Mouse (Mus musculus) urinary bladder, postnatal 36 days (tissue): Measurements from ENCODE around the gene Gm37240.

Source experiments
- DNase-seq, 2 experiments: peaks; one replicate each; pipeline ENCODE4 v3.0.0; 2022; ENCODE audit warnings: low spot score in 2 of 2, mixed read lengths in 1 of 2

Gm37240 gene

DNA sequence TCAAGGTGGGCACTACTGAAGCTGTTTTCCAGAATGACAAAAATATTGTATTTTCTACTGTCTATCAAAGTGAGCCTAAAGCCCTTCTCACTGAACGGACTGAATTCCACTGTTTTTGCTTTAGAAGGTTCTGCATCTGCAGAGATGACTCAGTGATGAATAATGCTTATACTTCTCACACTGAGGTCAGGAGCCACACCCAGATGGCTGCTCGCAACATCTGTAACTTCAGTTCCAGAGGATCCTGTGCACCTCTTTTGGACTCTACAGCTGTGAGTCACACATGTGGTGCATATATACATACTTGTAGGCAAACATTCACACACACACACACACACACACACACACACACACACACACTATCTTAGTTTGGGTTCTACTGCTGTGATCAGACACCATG lies 602.8 kb downstream of the Gm37240 start:
- no peak for DNase-seq

DNA sequence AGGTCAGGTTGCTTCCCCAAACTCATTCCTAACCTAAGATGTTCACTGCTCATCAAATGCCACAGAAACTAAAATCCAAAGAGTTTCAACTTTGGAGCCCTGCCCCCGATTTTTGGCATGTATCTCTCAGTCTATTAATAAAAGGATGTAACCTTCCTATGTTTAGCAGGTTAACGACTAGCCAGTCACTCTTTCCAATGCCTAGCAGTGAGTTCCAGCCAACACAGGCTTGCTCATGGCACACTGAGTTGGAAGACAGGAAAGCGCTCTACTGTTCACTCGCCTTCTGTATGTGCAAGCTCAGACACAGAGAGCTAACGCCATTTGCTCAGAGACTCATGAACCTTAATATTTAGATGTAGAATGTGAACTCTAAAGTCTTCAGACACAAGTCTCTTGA lies 604.5 kb downstream of the Gm37240 start:
- DNase-seq: no peak

DNA sequence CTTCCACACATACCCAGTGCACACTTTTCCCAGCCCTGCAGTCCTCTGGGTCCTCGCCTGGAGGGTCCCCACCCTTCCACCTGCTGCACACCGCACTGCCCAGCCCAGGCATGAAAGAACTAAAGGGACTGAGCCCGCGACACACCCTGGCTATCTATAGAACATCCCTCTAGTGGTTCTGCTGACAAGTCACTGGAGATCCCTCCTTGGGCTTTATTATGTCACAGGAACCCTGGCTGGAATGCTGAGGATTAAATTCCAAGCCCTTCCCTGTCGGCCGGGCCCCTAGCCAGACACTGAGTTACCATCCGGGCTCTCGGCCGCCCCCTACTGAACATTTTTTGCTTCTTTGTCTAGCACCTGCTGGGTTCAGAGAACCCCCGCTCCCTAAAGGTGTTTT lies 612.2 kb downstream of the Gm37240 start:
- DNase-seq: peak in 1 of 2 experiments; percentile 22

GRCm38 (mm10) chr3:85271491-85271890 lies 615.8 kb downstream of the Gm37240 start:
- DNase-seq: no peak

- DNase-seq: no peak
Measured at GRCm38 (mm10) chr3:85264963-85265362, 622.4 kb downstream of the Gm37240 start.

DNA sequence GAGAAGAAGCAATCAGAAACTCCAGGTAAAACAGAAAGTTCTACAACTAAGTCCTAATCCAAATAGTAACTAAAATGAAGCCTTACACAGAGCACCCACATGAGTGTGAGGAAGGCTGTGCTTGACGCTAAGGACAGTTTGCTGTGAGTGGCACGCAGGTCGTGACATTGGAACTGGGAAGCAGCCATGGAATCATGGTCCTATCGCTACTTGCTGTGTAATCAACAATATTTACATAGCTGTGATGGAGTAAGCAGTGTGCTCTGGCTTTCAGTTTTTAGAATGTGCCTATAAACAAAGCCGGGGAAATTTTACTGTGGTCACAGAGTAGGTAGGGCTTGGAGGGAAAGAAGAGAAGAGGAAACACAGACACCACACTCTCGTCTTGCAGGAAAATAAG lies 622.8 kb downstream of the Gm37240 start:
- no peak for DNase-seq

DNA sequence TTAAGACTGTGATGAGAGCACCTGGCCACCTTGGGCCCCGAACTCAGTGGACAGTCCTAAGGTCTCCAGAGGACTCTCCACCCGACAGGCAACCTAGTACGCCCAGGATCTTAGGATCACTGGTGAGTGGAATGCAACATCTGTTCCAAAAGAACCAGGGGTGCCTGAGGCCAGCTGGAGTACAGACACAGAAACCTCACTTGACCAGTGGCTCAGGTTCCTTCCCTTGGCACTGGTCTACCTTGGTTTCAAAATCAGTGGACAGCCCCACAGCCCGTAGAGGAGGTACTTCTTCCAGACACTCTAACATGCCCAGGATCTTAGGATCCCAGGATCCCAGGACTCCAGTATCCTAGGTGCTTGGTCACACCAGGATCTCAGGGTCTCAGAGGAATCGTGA lies 632.8 kb downstream of the Gm37240 start:
- no peak for DNase-seq

DNA sequence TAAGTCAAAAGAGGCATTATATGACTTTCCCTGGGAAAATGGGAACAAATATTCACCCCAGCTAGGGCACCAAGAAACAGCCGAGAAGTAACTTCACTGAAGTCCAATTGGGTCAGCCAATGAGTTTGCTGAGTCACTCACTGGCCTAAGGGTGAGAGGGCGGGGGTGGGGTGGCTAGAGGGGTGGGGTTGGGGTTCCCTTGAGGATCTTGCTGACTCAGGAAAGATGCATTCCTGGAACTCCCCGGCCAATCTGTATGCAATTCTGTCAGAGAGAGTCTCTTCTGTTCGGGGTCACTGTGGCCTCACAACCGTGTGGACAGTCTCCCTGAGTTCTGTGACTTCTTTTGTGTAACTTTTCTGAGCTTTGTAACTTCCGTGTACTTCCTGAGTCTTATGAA lies 635.7 kb downstream of the Gm37240 start:
- DNase-seq: no peak

GRCm38 (mm10) chr3:85246131-85246530 lies 641.2 kb downstream of the Gm37240 start:
- DNase-seq: no peak

GRCm38 (mm10) chr3:85236546-85236945 lies 650.8 kb downstream of the Gm37240 start:
- DNase-seq: no peak

DNA sequence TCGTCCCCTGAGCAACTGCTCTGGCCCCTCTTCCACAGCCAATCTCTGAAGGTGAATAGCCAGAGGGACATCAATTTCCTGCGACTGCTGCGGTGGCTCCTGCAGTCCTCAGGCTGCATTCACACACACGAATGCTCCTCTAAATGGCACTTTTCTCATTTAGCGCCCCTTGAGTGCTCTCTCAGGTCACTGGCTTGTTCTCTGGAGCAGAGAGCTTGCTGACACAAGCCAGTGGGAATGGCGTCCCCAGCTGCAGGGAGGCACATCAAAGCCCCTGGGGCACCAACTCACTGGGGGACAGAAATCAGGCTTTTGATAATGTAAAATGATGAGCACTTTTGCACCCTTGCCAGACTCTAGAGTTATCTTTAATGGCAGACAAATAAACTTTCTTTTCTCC lies 654.5 kb downstream of the Gm37240 start:
- DNase-seq: no peak

DNA sequence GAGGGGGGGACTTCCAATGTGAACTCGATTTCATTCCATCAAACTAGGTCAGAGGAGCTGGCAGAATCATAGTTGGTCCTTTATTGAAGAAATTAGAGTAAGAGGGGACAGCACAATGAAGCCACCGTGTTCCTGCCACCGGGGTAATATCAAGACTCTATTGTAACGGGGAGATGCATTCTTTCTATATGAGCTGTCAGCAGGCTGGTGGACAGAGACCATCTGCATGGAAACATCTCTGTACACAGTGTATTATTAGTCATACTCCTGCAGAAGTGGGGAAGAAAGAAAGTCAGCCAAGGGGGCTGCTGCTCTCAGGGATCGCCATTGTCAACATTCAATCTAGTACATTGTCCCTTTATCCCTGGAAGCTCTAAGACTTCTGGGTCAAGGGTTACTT lies 665.3 kb downstream of the Gm37240 start:
- DNase-seq: no peak

DNA sequence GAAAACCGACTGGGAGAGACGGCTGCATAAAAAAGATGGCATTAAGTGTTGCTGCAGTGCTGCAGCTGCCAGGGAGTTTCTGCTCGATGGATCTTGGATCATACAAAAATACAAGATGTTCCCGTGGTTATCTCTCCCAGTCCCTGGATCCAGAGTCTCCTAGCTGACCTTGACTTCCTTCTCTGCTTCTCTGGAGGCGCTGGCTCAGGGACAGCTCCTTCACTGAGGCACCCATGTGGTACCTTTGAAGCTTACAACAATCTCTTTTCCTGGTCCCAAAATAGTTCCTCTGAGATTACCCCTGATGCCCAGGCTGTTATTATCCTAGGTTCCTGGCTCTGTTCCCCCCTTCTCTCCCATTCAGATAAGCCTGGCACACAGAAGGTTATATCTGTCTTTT lies 672.4 kb downstream of the Gm37240 start:
- DNase-seq: no peak

DNA sequence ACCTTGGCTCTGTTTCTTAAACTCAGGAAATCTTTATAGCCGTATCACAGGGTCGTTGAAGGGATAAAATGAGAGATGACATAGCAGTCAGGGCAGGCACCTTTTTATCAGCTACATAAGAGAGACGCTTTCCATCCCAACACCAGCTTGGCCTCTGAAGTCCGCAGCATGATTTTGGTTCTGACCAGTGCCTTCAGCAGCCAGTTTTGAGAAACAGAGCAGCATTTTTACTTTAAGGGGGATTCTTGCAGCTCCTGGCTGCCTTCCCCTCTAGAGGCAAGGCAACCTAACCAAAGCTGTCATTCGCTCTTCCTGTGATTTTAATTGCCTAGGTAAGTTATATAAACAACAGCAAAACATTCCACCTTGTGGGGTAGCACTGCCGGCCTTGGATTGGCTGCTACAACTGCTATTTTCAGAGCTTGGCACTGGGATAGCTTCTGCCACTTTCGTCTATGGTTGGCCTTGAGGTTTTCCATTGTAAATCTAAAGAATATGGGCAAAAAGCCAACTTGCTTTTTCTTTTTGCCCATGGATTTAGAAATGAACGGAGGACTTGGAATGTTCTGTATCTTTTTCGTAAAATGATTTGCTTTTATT lies 674.5 kb downstream of the Gm37240 start:
- no peak for DNase-seq

- no peak for DNase-seq
Measured at GRCm38 (mm10) chr3:85209887-85210844, 677.2 kb downstream of the Gm37240 start.

GRCm38 (mm10) chr3:85206475-85206874 lies 680.8 kb downstream of the Gm37240 start:
- no peak for DNase-seq

DNA sequence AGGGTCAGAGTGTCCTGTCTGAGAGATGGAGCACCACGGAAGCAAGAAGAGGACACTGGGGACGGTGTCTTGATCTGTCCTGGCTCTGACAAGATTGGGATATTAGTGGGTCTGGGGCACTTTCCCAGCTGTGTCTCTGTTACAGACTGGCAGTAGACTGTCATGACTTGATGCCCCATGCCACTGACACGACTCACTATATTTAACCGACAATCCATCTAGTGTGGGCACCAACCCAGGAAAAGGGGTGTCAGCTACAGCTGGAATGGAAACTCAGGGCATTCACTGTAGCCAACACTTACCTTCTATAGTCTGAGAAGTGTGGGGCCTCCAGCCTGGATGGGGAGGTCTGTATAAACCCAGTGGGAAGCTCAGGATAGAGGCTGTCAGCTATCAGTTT lies 681.4 kb downstream of the Gm37240 start:
- DNase-seq: no peak

DNA sequence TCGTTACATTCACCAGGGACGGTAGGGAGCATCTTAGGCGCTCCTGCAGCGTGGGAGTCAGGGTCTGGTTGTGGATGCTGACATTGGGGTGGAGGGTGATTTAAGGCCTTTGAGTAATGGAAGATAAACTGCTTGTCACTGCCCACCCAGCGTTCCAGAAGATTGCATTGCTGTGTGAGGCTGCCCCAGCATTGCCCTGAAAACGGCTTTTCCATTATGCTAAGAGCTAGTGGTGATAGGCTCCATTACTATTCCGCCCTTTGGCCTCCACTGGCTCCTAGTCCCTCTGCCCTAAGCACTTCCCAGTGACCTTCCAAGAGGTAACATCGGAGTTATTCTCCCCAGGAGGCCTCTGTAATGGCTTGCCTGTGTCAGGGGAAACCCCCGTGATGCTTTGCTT lies 683.7 kb downstream of the Gm37240 start:
- DNase-seq: no peak

- no peak for DNase-seq
Measured at GRCm38 (mm10) chr3:85202726-85203125, 684.6 kb downstream of the Gm37240 start.

- no peak for DNase-seq
Measured at GRCm38 (mm10) chr3:85201785-85202184, 685.5 kb downstream of the Gm37240 start.

- no peak for DNase-seq
Measured at GRCm38 (mm10) chr3:85198496-85198895, 688.8 kb downstream of the Gm37240 start.

- no peak for DNase-seq
Measured at GRCm38 (mm10) chr3:85197148-85197547, 690.2 kb downstream of the Gm37240 start.

DNA sequence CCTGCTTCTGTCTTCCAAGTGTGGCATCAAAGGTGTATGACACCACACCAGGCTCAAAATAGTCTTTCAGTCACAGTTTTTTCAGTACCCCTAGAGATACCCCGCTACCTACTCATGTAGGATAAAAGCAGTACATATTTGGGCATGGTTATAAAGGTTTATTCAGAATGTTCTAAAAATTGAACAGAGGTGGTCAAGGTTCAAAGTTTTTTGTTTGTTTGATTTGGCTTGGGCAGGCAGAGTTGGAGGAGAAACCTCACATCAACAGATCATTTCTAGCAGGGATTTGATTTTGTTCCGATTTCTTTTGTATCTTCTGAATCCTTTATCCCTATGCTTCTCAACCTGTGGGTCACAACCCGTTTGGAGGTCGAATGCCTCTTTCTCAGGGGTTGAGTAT lies 690.7 kb downstream of the Gm37240 start:
- DNase-seq: no peak
